Mouse (Mus musculus) hindbrain, embryonic 11.5 days (tissue): ENCODE measurements around the gene Eda. TPM values are rescaled to one million over a fixed set of nuclear protein-coding genes. Genes with fewer than 3 reads are reported as not detected.

ENCODE experiments used
- ATAC-seq: fragments of 200-750 bp; cut with Nextera tagmentation; 2 replicates; pipeline ENCODE4 v1.8.0; 2017; ENCODE audit warnings: mild to moderate bottlenecking, moderate TSS enrichment, moderate library complexity; ENCODE audit not compliant: low FRiP score
- DNase-seq: peaks from one replicate; pipeline ENCODE4 v3.0.0-alpha.2; 2015; ENCODE audit warnings: low spot score
- H3K27ac ChIP-seq: fragments of 300-500 bp; sonication (generic); 2 replicates; pipeline ENCODE4 v1.5.1; 2014; ENCODE audit warnings: mild to moderate bottlenecking, low read depth, low read length
- H3K27me3 ChIP-seq: fragments of 300-500 bp; sonication (generic); 2 replicates; pipeline ENCODE4 v1.6.1; 2014; ENCODE audit warnings: mild to moderate bottlenecking, low read length, moderate library complexity, mixed read lengths; ENCODE audit not compliant: control insufficient read depth, insufficient read depth
- H3K36me3 ChIP-seq: fragments of 300-500 bp; sonication (generic); 2 replicates; pipeline ENCODE4 v1.6.1; 2014; ENCODE audit warnings: mild to moderate bottlenecking, low read length, moderate library complexity, mixed read lengths; ENCODE audit not compliant: control insufficient read depth, insufficient read depth
- H3K4me1 ChIP-seq: fragments of 300-500 bp; sonication (generic); replicated peaks from 2 replicates; pipeline ENCODE4 v1.6.1; 2014; ENCODE audit warnings: low read length, mixed read lengths; ENCODE audit not compliant: control insufficient read depth, insufficient read depth
- H3K4me2 ChIP-seq: fragments of 300-500 bp; sonication (generic); replicated peaks from 2 replicates; pipeline ENCODE4 v1.6.1; 2014; ENCODE audit warnings: mild to moderate bottlenecking, low read depth, low read length
- H3K4me3 ChIP-seq: fragments of 300-500 bp; sonication (generic); 2 replicates; pipeline ENCODE4 v1.5.1; 2014; ENCODE audit warnings: low read depth, low read length
- H3K9ac ChIP-seq: fragments of 300-500 bp; sonication (generic); 2 replicates; pipeline ENCODE4 v1.6.1; 2014; ENCODE audit warnings: low read depth, low read length
- H3K9me3 ChIP-seq: fragments of 300-500 bp; sonication (generic); 2 replicates; pipeline ENCODE4 v1.6.1; 2016; ENCODE audit warnings: low read length; ENCODE audit not compliant: control insufficient read depth
- WGBS: fragments of 180-500 bp; shearing (Covaris S2); extraction: QIAGEN DNeasy Blood & Tissue Kit; methylation state at CpG from one replicate; pipeline ENCODE4 v1.1.7; 2014; 5-methylcytosine and 5-hydroxymethylcytosine counted together
- polyA plus RNA-seq: library from polyadenylated mRNA; unstranded; fragments of >200 nt; fragmentation: Nextera tagmentation; extraction: Ambion mirVana; gene quantifications from 2 replicates; pipeline ENCODE4 v1.2.1, GENCODE M21; 2014

Gene Eda
- 1.3 and 1.9 TPM in 2 replicates for polyA plus RNA-seq

GRCm38 (mm10) chrX:99975250-99975984 is at the start of gene Eda:
TSS of gene Eda (plus strand) at chrX:99975606.
- H3K4me3 ChIP-seq = peak within 1 kb of the TSS; percentile 46
- H3K9me3 ChIP-seq = no peaks in the 10 kb centered on the region
- peak; percentile 88 for DNase-seq
- H3K4me1 ChIP-seq = no peaks in the 10 kb centered on the region; the same call in 1 of the 2 replicates
- H3K27ac ChIP-seq = no peak within 1 kb of the TSS
- peak within 1 kb of the TSS; percentile 31; the same call in 1 of the 2 replicates for H3K9ac ChIP-seq
- WGBS = 20% methylated on average over 33 of the region's 49 CpGs
- H3K4me2 ChIP-seq = peak within 1 kb of the TSS; percentile 78
- ATAC-seq = peak; percentile 98
- no peaks in the 10 kb centered on the region; the same call in 1 of the 2 replicates for H3K27me3 ChIP-seq
- no peaks in the 10 kb centered on the region for H3K36me3 ChIP-seq

- Histone ChIP-seq H3K4me2 (no peak overlapping the region), H3K27me3 (no peaks in the 10 kb centered on the region), H3K27ac (no peak overlapping the region), H3K36me3 (no peaks in the 10 kb centered on the region), H3K4me3 (no peak overlapping the region), H3K9ac (no peak overlapping the region), H3K4me1 (no peaks in the 10 kb centered on the region), H3K9me3 (no peaks in the 10 kb centered on the region)
- ATAC-seq (no peak), DNase-seq (no peak)
- 75% methylated on average over 4 of the region's 4 CpGs for WGBS
Measured at GRCm38 (mm10) chrX:99961002-99961401, 14.4 kb upstream of the Eda start.

GRCm38 (mm10) chrX:99970111-99970510 is 5.3 kb upstream of the Eda start:
- H3K4me3 ChIP-seq = no peak overlapping the region
- WGBS = 94% methylated on average over 1 of the region's 1 CpGs
- H3K27me3 ChIP-seq = no peaks in the 10 kb centered on the region; the same call in 1 of the 2 replicates
- no peak overlapping the region for H3K4me2 ChIP-seq
- H3K9me3 ChIP-seq = no peaks in the 10 kb centered on the region
- ATAC-seq (no peak), DNase-seq (no peak)
- no peak overlapping the region for H3K27ac ChIP-seq
- no peaks in the 10 kb centered on the region for H3K36me3 ChIP-seq
- H3K4me1 ChIP-seq = no peaks in the 10 kb centered on the region
- H3K9ac ChIP-seq = no peak overlapping the region

GRCm38 (mm10) chrX:99974381-99974780 is 1.0 kb upstream of the Eda start:
- ATAC-seq (no peak), DNase-seq (no peak)
- WGBS = 36% methylated on average over 3 of the region's 3 CpGs
- no peaks in the 10 kb centered on the region; the same call in 1 of the 2 replicates for H3K27me3 ChIP-seq
- H3K9ac ChIP-seq = no peak overlapping the region
- H3K4me1 ChIP-seq = no peaks in the 10 kb centered on the region; the same call in 1 of the 2 replicates
- H3K4me3 ChIP-seq = no peak overlapping the region
- no peak overlapping the region for H3K4me2 ChIP-seq
- H3K9me3 ChIP-seq = no peaks in the 10 kb centered on the region
- no peaks in the 10 kb centered on the region for H3K36me3 ChIP-seq
- H3K27ac ChIP-seq = no peak overlapping the region

GRCm38 (mm10) chrX:99974803-99975202 is 603 bp upstream of the Eda start:
- H3K4me3 ChIP-seq = peak overlapping the region; percentile 46
- DNase-seq = peak; percentile 13

GRCm38 (mm10) chrX:99975985-99976924 is 849 bp downstream of the Eda start:
- peak overlapping the region; percentile 46 for H3K4me3 ChIP-seq
- ATAC-seq = peak; percentile 42; the same call in 1 of the 2 replicates
- H3K9ac ChIP-seq = peak overlapping the region; percentile 31; the same call in 1 of the 2 replicates
- no peak overlapping the region for H3K27ac ChIP-seq
- 23% methylated on average over 45 of the region's 48 CpGs for WGBS
- peak overlapping the region; percentile 78 for H3K4me2 ChIP-seq
- DNase-seq = peak; percentile 23
- H3K4me1 ChIP-seq = no peaks in the 10 kb centered on the region; the same call in 1 of the 2 replicates
- no peaks in the 10 kb centered on the region; the same call in 1 of the 2 replicates for H3K27me3 ChIP-seq
- no peaks in the 10 kb centered on the region for H3K9me3 ChIP-seq
- H3K36me3 ChIP-seq = no peaks in the 10 kb centered on the region

More at GRCm38 (mm10) chrX:99974803-99975202, 603 bp upstream of the Eda start:
- H3K27ac ChIP-seq = no peak overlapping the region
- no peak overlapping the region for H3K9ac ChIP-seq
- H3K36me3 ChIP-seq = no peaks in the 10 kb centered on the region
- peak; percentile 45; the same call in 1 of the 2 replicates for ATAC-seq
- H3K4me1 ChIP-seq = no peaks in the 10 kb centered on the region; the same call in 1 of the 2 replicates
- H3K4me2 ChIP-seq = peak overlapping the region; percentile 78; the same call in 1 of the 2 replicates
- H3K27me3 ChIP-seq = no peaks in the 10 kb centered on the region; the same call in 1 of the 2 replicates
- no peaks in the 10 kb centered on the region for H3K9me3 ChIP-seq
- 28% methylated on average over 5 of the region's 5 CpGs for WGBS

GRCm38 (mm10) chrX:99978354-99978753 is 2.9 kb downstream of the Eda start:
- Histone ChIP-seq H3K9ac (no peak overlapping the region), H3K9me3 (no peaks in the 10 kb centered on the region), H3K4me3 (no peak overlapping the region), H3K27ac (no peak overlapping the region), H3K4me1 (no peaks in the 10 kb centered on the region; the same call in 1 of the 2 replicates), H3K4me2 (no peak overlapping the region), H3K36me3 (no peaks in the 10 kb centered on the region), H3K27me3 (no peaks in the 10 kb centered on the region; the same call in 1 of the 2 replicates)
- ATAC-seq (no peak), DNase-seq (no peak)
- 68% methylated on average over 2 of the region's 2 CpGs for whole genome bisulfite sequencing

GRCm38 (mm10) chrX:99993434-99993833 is 18.0 kb downstream of the Eda start:
- ATAC-seq (no peak), DNase-seq (no peak)
- no peaks in the 10 kb centered on the region for H3K27me3 ChIP-seq
- H3K4me1 ChIP-seq = no peaks in the 10 kb centered on the region
- no peak overlapping the region for H3K4me3 ChIP-seq
- H3K27ac ChIP-seq = no peak overlapping the region
- H3K4me2 ChIP-seq = no peak overlapping the region
- 92% methylated on average over 1 of the region's 1 CpGs for WGBS
- H3K9me3 ChIP-seq = no peaks in the 10 kb centered on the region
- H3K36me3 ChIP-seq = no peaks in the 10 kb centered on the region
- no peak overlapping the region for H3K9ac ChIP-seq
